Mouse (Mus musculus): ENCODE results near the gene Crcp. TPM values are rescaled to one million over a fixed set of nuclear protein-coding genes. Genes with fewer than 3 reads are reported as not detected.
A peak's percentile ranks its signal among the peaks of the same experiment; 100 is the strongest.

The Crcp gene
- total and polyA plus RNA-seq, 3 experiments: 42.3 to 63.2 (median 58.3) TPM

DNA sequence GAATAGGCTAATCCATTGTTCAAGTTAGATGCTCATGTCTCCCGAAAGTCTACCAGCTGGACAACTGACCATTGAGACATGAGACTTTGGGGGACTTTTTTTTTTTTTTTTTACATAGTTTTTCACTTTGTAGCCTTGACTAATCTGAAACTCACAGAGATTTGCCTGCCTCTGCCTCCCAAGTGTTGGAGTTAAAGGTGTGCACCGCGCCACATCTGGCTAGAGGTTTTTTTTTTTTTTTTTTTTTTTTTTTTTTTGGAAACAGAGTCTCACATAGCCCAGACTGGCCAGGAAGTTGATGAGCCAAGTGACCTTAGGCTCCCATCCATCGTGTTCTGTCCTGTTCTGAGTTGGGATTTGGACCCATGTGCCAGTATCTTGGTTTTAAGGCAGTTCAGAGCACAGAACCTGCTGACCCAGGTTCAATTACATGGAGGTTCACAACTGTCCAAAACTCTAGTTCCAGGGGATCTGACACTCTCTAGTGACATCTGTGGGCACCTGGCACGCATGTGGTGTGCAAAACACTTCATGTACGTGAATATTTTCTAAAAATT lies 21.0 kb upstream of the Crcp start:
- no peaks in the 10 kb centered on the region for H3K27me3 ChIP-seq (replicated peaks)
- dilution Hi-C loops (cut with MboI; ENCODE audit: extremely low pct_ligation_motif_present, extremely low pct_unique_long_range_greater_than_20kb, low sequenced_read_pairs): no loop called here

GRCm38 (mm10) chr5:130009784-130010183 lies 19.3 kb upstream of the Crcp start:
- H3K4me2 ChIP-seq (ENCODE audit: insufficient read depth, low read depth, poor library complexity, severe bottlenecking): no peak overlapping the region
- H3K79me2 ChIP-seq (replicated peaks; ENCODE audit: control insufficient read depth, extremely low read depth, insufficient read depth, poor library complexity, severe bottlenecking): no peaks in the 10 kb centered on the region
- peaks cover 36 to 53% of the 10 kb centered on the region in 2 experiments for H3K36me3 ChIP-seq (replicated peaks in 1 of 2; ENCODE audit: control insufficient read depth in 1 of 2, insufficient read depth in 1 of 2, low read length in 1 of 2)
- H3K27me3 ChIP-seq (replicated peaks): no peaks in the 10 kb centered on the region
- DNase-seq (ENCODE audit: extremely low read depth): no peak
- TF ChIP-seq KAT2A (IDR thresholded peaks at IDR 0.05; ENCODE audit: insufficient replicate concordance, low read length) (no peak), ELF1 (IDR thresholded peaks at IDR 0.05; ENCODE audit: low read depth, low read length) (no peak), CTCF (conservative IDR thresholded peaks at IDR 0.05 in 1 of 2, IDR thresholded peaks at IDR 0.05 in 1 of 2; ENCODE audit: low read depth in 2 of 2, low read length in 2 of 2) (no peak), USF2 (conservative IDR thresholded peaks at IDR 0.05; ENCODE audit: low read depth, low read length) (no peak), ETS1 (conservative IDR thresholded peaks at IDR 0.05; ENCODE audit: low read depth, low read length) (no peak), RCOR1 (conservative IDR thresholded peaks at IDR 0.05; ENCODE audit: low read depth, low read length) (no peak), CHD1 (IDR thresholded peaks at IDR 0.05; ENCODE audit: low read depth, low read length) (no peak), CHD2 (IDR thresholded peaks at IDR 0.05; ENCODE audit: low read length) (no peak), USF1 (IDR thresholded peaks at IDR 0.05; ENCODE audit: low read depth, low read length) (no peak), PAX5 (IDR thresholded peaks at IDR 0.05; ENCODE audit: low read length) (no peak), MAZ (IDR thresholded peaks at IDR 0.05; ENCODE audit: low read depth, low read length) (no peak), ZNF384 (IDR thresholded peaks at IDR 0.05; ENCODE audit: low read depth, low read length) (no peak), POLR2AphosphoS2 (IDR thresholded peaks at IDR 0.05; ENCODE audit: low read depth, low read length) (no peak)
- in situ Hi-C loops (cut with MboI; ENCODE audit: low pct_ligation_motif_present, low pct_unique_long_range_greater_than_20kb, low sequenced_read_pairs): no loop called here
- dilution Hi-C loops (cut with MboI; ENCODE audit: extremely low pct_ligation_motif_present, extremely low pct_unique_long_range_greater_than_20kb, low sequenced_read_pairs): no loop called here
- H3K4me1 ChIP-seq (ENCODE audit: control insufficient read depth in 1 of 2, insufficient read depth in 2 of 2): no peaks in the 10 kb centered on the region
- no peak overlapping the region for H3K9ac ChIP-seq (ENCODE audit: insufficient read depth, low read depth)
- H3K27ac ChIP-seq (ENCODE audit: insufficient read depth, low read depth): no peak overlapping the region
- peaks cover 34% of the 10 kb centered on the region for H3K9me3 ChIP-seq (replicated peaks; ENCODE audit: low read length)
- no peak overlapping the region for H3K4me3 ChIP-seq (replicated peaks in 1 of 3; ENCODE audit: low read depth in 2 of 3, low read length in 2 of 3, poor library complexity in 1 of 3)

More for the DNA sequence above, 21.0 kb upstream of the Crcp start:
- TF ChIP-seq USF1 (IDR thresholded peaks at IDR 0.05; ENCODE audit: low read depth, low read length): no peak
- no peak for TF ChIP-seq MAZ (IDR thresholded peaks at IDR 0.05; ENCODE audit: low read depth, low read length)
- no peak for TF ChIP-seq RAD21 (IDR thresholded peaks at IDR 0.05; ENCODE audit: low read depth, low read length)
- TF ChIP-seq SIN3A (IDR thresholded peaks at IDR 0.05; ENCODE audit: low read length): no peak
- no peak for TF ChIP-seq SMC3 (IDR thresholded peaks at IDR 0.05; ENCODE audit: low read depth, low read length)
- no peak for TF ChIP-seq KAT2A (IDR thresholded peaks at IDR 0.05; ENCODE audit: insufficient replicate concordance, low read length)
- peak; percentile 58; the same call in 1 of the 2 replicates for TF ChIP-seq ZNF384 (IDR thresholded peaks at IDR 0.05; ENCODE audit: low read depth, low read length)
- TF ChIP-seq MXI1 (IDR thresholded peaks at IDR 0.05; ENCODE audit: low read depth, low read length): no peak
- no peak overlapping the region for H3K27ac ChIP-seq (ENCODE audit: insufficient read depth, low read depth)
- no peak overlapping the region for H3K4me3 ChIP-seq (replicated peaks in 1 of 3; ENCODE audit: low read depth in 2 of 3, low read length in 2 of 3, poor library complexity in 1 of 3)
- in situ Hi-C loops (cut with MboI; ENCODE audit: low pct_ligation_motif_present, low pct_unique_long_range_greater_than_20kb, low sequenced_read_pairs): no loop called here
- DNase-seq (ENCODE audit: extremely low read depth): no peak
- peaks cover 0 to 9% of the 10 kb centered on the region in 2 experiments; a peak in 2 of 4 replicates for H3K4me1 ChIP-seq (ENCODE audit: control insufficient read depth in 1 of 2, insufficient read depth in 2 of 2)
- H3K9ac ChIP-seq (ENCODE audit: insufficient read depth, low read depth): no peak overlapping the region
- H3K36me3 ChIP-seq (replicated peaks in 1 of 2; ENCODE audit: control insufficient read depth in 1 of 2, insufficient read depth in 1 of 2, low read length in 1 of 2): peaks cover 21 to 36% of the 10 kb centered on the region in 2 experiments
- H3K4me2 ChIP-seq (ENCODE audit: insufficient read depth, low read depth, poor library complexity, severe bottlenecking): no peak overlapping the region
- no peaks in the 10 kb centered on the region for H3K79me2 ChIP-seq (replicated peaks; ENCODE audit: control insufficient read depth, extremely low read depth, insufficient read depth, poor library complexity, severe bottlenecking)
- H3K9me3 ChIP-seq (replicated peaks; ENCODE audit: low read length): peaks cover 38% of the 10 kb centered on the region

All from CH12.LX (cell line).